Mouse (Mus musculus) ES-E14 (cell line): ENCODE results near the gene Dnal1.

Experiments used
- ZC3H11A ChIP-seq: IDR thresholded peaks from 2 replicates; pipeline ENCODE4 v1.6.1; 2012; ENCODE audit warnings: low read depth, mild to moderate bottlenecking, inconsistent platforms, low read length, borderline replicate concordance
- ZNF384 ChIP-seq: IDR thresholded peaks from 2 replicates; pipeline ENCODE4 v1.6.1; 2012; ENCODE audit warnings: low read depth, low read length, inconsistent platforms

DNA sequence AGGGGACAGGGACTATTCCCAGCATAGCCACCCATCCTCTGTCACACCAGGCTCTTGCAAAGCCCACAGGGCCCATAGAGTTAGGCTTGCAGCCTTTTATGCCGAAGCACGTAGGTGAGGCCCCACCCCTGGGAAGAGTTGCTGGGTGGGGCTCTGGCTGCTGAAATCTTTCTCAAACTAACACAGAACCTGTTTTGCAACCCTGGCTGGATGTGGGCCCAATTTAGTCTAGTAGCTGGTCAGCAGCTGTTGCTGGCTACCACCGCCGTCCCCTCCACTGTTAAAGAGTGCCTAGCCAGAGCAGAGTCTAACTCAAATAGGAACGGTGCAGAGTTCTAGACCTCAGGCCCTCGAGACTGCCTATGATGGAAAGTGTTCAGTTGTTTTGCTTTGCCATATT lies 60.7 kb downstream of the Dnal1 start:
- no peak for TF ChIP-seq ZC3H11A
- TF ChIP-seq ZNF384 = no peak
